In the genomic region with DNA sequence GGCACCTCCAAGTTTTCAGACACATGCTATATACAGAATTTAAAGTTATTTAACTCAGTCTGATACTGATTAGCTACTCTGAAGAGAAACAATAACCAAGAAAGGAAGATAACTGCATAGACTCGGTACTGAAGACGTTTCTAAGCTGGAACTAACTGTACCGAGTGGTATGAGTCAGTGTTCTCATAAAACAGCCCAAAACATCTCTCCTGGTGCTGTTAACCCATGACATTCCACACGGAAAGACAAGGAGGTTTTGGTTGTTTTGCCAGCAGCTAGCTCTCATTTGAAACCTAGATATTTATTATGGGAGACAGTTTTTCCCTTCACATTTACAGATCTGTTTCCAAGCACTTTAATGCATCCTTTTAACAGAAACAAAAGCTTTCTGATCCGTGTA, we compare ENCODE assay signal across 8 mouse cellular contexts. TPM values are rescaled to one million over a fixed set of nuclear protein-coding genes. Genes with fewer than 3 reads are reported as not detected.
DNase-seq lines count a peak whose midpoint lies in the region; ATAC-seq and TF ChIP-seq lines count a peak whose summit lies in the region.

No protein-coding gene starts in this region.

- no peaks in the 10 kb centered on the region; the same call in 1 of the 2 replicates for H3K27me3 ChIP-seq in kidney, adult 2 months (replicated peaks; ENCODE audit: control insufficient read depth, insufficient read depth, low read length)
- no peaks in the 10 kb centered on the region for H3K27me3 ChIP-seq in forebrain, postnatal 0 days (ENCODE audit: insufficient read depth, low read length)

- peak overlapping the region; percentile 85 for H3K9ac ChIP-seq in forebrain, postnatal 0 days

- no peak for TF ChIP-seq POLR2A in kidney, adult 2 months (IDR thresholded peaks at IDR 0.05; ENCODE audit: low read depth, low read length)

- H3K27ac ChIP-seq in kidney, adult 2 months (ENCODE audit: insufficient read depth, low read depth, low read length) = no peak overlapping the region
- H3K27ac ChIP-seq in forebrain, postnatal 0 days (ENCODE audit: low read depth, low read length) = no peak overlapping the region
- H3K27ac ChIP-seq in macrophage = peak overlapping the region; percentile 95

- ATAC-seq in forebrain, postnatal 0 days = no peak

- TF ChIP-seq CTCF in kidney, adult 2 months (conservative IDR thresholded peaks at IDR 0.05; ENCODE audit: insufficient read depth, insufficient read length, low read depth, low read length) = no peak
- TF ChIP-seq CTCF in forebrain, postnatal 0 days (IDR thresholded peaks at IDR 0.05; ENCODE audit: low read depth) = no peak

- peaks cover 12% of the 10 kb centered on the region; the same call in 1 of the 2 replicates for H3K4me1 ChIP-seq in kidney, adult 2 months (ENCODE audit: control insufficient read depth, insufficient read depth, low read length)
- peaks cover 5% of the 10 kb centered on the region for H3K4me1 ChIP-seq in forebrain, postnatal 0 days (ENCODE audit: insufficient read depth)

- no peaks in the 10 kb centered on the region for H3K36me3 ChIP-seq in kidney, adult 2 months (ENCODE audit: control insufficient read depth, insufficient read depth, low read length)
- no peaks in the 10 kb centered on the region for H3K36me3 ChIP-seq in forebrain, postnatal 0 days (ENCODE audit: insufficient read depth)
- no peaks in the 10 kb centered on the region for H3K36me3 ChIP-seq in macrophage (ENCODE audit: inconsistent target)

- no peak for DNase-seq in kidney, adult 2 months
- DNase-seq in kidney, adult 9 months = no peak
- peak; percentile 8 for DNase-seq in NIH3T3 (ENCODE audit: low read depth)
- no peak for DNase-seq in forebrain, postnatal 0 days
- DNase-seq in adrenal gland, postnatal 14 days = no peak
- DNase-seq in testis, postnatal 14 days (ENCODE audit: low spot score) = no peak
- DNase-seq in natural killer cell, adult 2 months (ENCODE audit: low spot score in 2 of 2) = no peak

- H3K9me3 ChIP-seq in forebrain, postnatal 0 days (ENCODE audit: low read length) = no peaks in the 10 kb centered on the region

- H3K79me2 ChIP-seq in macrophage (ENCODE audit: inconsistent target) = peaks cover 78% of the 10 kb centered on the region

- WGBS in kidney, adult 2 months = under 1% methylated on average over 5 of the region's 5 CpGs
- 6% methylated on average over 5 of the region's 5 CpGs for WGBS in forebrain, postnatal 0 days
- 1% methylated on average over 5 of the region's 5 CpGs for WGBS in macrophage (ENCODE audit: missing documents)

- peak overlapping the region; percentile 84 for H3K4me3 ChIP-seq in kidney, adult 2 months (ENCODE audit: insufficient read depth, low read depth, low read length)
- peak overlapping the region; percentile 71 for H3K4me3 ChIP-seq in forebrain, postnatal 0 days (ENCODE audit: low read depth, low read length)
- peak overlapping the region; percentile 99 for H3K4me3 ChIP-seq in macrophage (ENCODE audit: inconsistent target)

- H3K4me2 ChIP-seq in forebrain, postnatal 0 days (ENCODE audit: low read depth) = peak overlapping the region; percentile 51

RNA-seq across cellular contexts. Expression of gene Snx1, which starts 2.7 kb away (rescaled TPM):
- 74.3 and 76.7 TPM in 2 replicates for polyA plus RNA-seq in kidney, adult 2 months (2012; rRNA removed)
- 59.8 and 66.9 TPM in 2 replicates for total RNA-seq in forebrain, postnatal 0 days (2014; rRNA removed)
- polyA plus RNA-seq in forebrain, postnatal 0 days (2015; fragmentation: Nextera tagmentation; extraction: Ambion mirVana) = 42.8 and 51.5 TPM in 2 replicates
- 100 to 1,000 TPM; 104 to 309 (median 220) TPM for total RNA-seq in macrophage (2018; cell fraction: chromatin; rRNA removed)
- total RNA-seq in macrophage (2018; cell fraction: cytosol; rRNA removed) = 100 to 1,000 TPM; 105 to 155 (median 123) TPM
- total RNA-seq in macrophage (2018; cell fraction: nucleus; rRNA removed) = 100 to 1,000 TPM in 20 of 26 experiments, 10 to 100 TPM in 6; 71.5 to 171 (median 129) TPM
- 126 to 191 TPM (median 168 TPM) in 3 replicates for polyA plus RNA-seq in macrophage (2018)
- total RNA-seq in adrenal gland, postnatal 14 days (2021) = 85.3 and 88.2 TPM in 2 replicates

RNA-seq across cellular contexts. Expression of gene Ciao2a, which starts 2.8 kb away (rescaled TPM):
- 23.3 and 39.9 TPM in 2 replicates for polyA plus RNA-seq in kidney, adult 2 months (2012; rRNA removed)
- 33.0 and 46.2 TPM in 2 replicates for total RNA-seq in forebrain, postnatal 0 days (2014; rRNA removed)
- polyA plus RNA-seq in forebrain, postnatal 0 days (2015; fragmentation: Nextera tagmentation; extraction: Ambion mirVana) = 60.7 and 67.7 TPM in 2 replicates
- 10 to 100 TPM in 18 of 26 experiments, 1 to 10 TPM in 8; 2.2 to 32.9 (median 14.5) TPM for total RNA-seq in macrophage (2018; cell fraction: chromatin; rRNA removed)
- total RNA-seq in macrophage (2018; cell fraction: cytosol; rRNA removed) = 100 to 1,000 TPM in 25 of 26 experiments, 10 to 100 TPM in 1; 91.5 to 198 (median 136) TPM
- 10 to 100 TPM; 14.9 to 83.4 (median 40.0) TPM for total RNA-seq in macrophage (2018; cell fraction: nucleus; rRNA removed)
- 103 to 211 TPM (median 123 TPM) in 3 replicates for polyA plus RNA-seq in macrophage (2018)
- 80.7 and 86.2 TPM in 2 replicates for total RNA-seq in adrenal gland, postnatal 14 days (2021)

RNA-seq across cellular contexts. Expression of gene Dapk2, which starts 34.4 kb away (rescaled TPM):
- polyA plus RNA-seq in kidney, adult 2 months (2012; rRNA removed) = 10.8 and 11.8 TPM in 2 replicates
- total RNA-seq in forebrain, postnatal 0 days (2014; rRNA removed) = 1.9 and 3.4 TPM in 2 replicates
- 1.5 and 1.8 TPM in 2 replicates for polyA plus RNA-seq in forebrain, postnatal 0 days (2015; fragmentation: Nextera tagmentation; extraction: Ambion mirVana)
- total RNA-seq in macrophage (2018; cell fraction: chromatin; rRNA removed) = not detected
- total RNA-seq in macrophage (2018; cell fraction: cytosol; rRNA removed) = under 1 TPM in 7 of 26 experiments, not detected in 19; 0.09 to 0.22 (median 0.09) TPM
- not detected for total RNA-seq in macrophage (2018; cell fraction: nucleus; rRNA removed)
- polyA plus RNA-seq in macrophage (2018) = 0.07 TPM in 1 of 3 replicates, not detected in the others
- 9.2 and 9.6 TPM in 2 replicates for total RNA-seq in adrenal gland, postnatal 14 days (2021)

RNA-seq across cellular contexts. Expression of gene Snx22, which starts 54.1 kb away (rescaled TPM):
- polyA plus RNA-seq in kidney, adult 2 months (2012; rRNA removed) = 1.1 and 1.6 TPM in 2 replicates
- total RNA-seq in forebrain, postnatal 0 days (2014; rRNA removed) = 4.0 and 5.8 TPM in 2 replicates
- 7.3 and 7.5 TPM in 2 replicates for polyA plus RNA-seq in forebrain, postnatal 0 days (2015; fragmentation: Nextera tagmentation; extraction: Ambion mirVana)
- not detected for total RNA-seq in macrophage (2018; cell fraction: chromatin; rRNA removed)
- total RNA-seq in macrophage (2018; cell fraction: cytosol; rRNA removed) = under 1 TPM; 0.06 to 0.75 (median 0.25) TPM
- total RNA-seq in macrophage (2018; cell fraction: nucleus; rRNA removed) = under 1 TPM in 6 of 26 experiments, not detected in 20; 0.23 to 0.48 (median 0.31) TPM
- polyA plus RNA-seq in macrophage (2018) = 0.29 to 1.3 TPM (median 0.46 TPM) in 3 replicates
- 1.2 and 2.3 TPM in 2 replicates for total RNA-seq in adrenal gland, postnatal 14 days (2021)
